Mouse (Mus musculus) limb, embryonic 10.5 days (tissue): Measurements from ENCODE around the gene Arl13b. TPM values are rescaled to one million over a fixed set of nuclear protein-coding genes. Genes with fewer than 3 reads are reported as not detected.

Experiments used
- DNase-seq: peaks from one replicate; pipeline ENCODE4 v3.0.0-alpha.2; 2017; ENCODE audit warnings: low spot score
- H3K27ac ChIP-seq: fragments of 300-500 bp; sonication (generic); 2 replicates; pipeline ENCODE4 v1.5.1; 2016; ENCODE audit warnings: mild to moderate bottlenecking
- H3K27me3 ChIP-seq: fragments of 300-500 bp; sonication (generic); 2 replicates; pipeline ENCODE4 v1.6.1; 2016; ENCODE audit warnings: low read depth, mild to moderate bottlenecking; ENCODE audit not compliant: poor library complexity, severe bottlenecking
- H3K36me3 ChIP-seq: fragments of 300-500 bp; sonication (generic); 2 replicates; pipeline ENCODE4 v1.6.1; 2016; ENCODE audit warnings: mild to moderate bottlenecking, moderate library complexity
- H3K4me1 ChIP-seq: fragments of 300-500 bp; sonication (generic); 2 replicates; pipeline ENCODE4 v1.6.1; 2016
- H3K4me3 ChIP-seq: fragments of 300-500 bp; sonication (generic); 2 replicates; pipeline ENCODE4 v1.5.1; 2016; ENCODE audit warnings: mild to moderate bottlenecking, moderate library complexity
- H3K9me3 ChIP-seq: fragments of 300-500 bp; sonication (generic); replicated peaks from 2 replicates; pipeline ENCODE4 v1.6.1; 2016; ENCODE audit warnings: mild to moderate bottlenecking
- WGBS: fragments of 180-500 bp; shearing (Covaris S2); methylation state at CpG from one replicate; pipeline ENCODE4 v1.1.7; 2016; 5-methylcytosine and 5-hydroxymethylcytosine counted together
- polyA plus RNA-seq: library from polyadenylated mRNA; unstranded; fragments of >200 nt; fragmentation: Nextera tagmentation; extraction: Ambion mirVana; gene quantifications from 2 replicates; pipeline ENCODE4 v1.2.1, GENCODE M21; 2016

The Arl13b gene
- polyA plus RNA-seq, 1 experiment from 2014 or later: 18.1 TPM

DNA sequence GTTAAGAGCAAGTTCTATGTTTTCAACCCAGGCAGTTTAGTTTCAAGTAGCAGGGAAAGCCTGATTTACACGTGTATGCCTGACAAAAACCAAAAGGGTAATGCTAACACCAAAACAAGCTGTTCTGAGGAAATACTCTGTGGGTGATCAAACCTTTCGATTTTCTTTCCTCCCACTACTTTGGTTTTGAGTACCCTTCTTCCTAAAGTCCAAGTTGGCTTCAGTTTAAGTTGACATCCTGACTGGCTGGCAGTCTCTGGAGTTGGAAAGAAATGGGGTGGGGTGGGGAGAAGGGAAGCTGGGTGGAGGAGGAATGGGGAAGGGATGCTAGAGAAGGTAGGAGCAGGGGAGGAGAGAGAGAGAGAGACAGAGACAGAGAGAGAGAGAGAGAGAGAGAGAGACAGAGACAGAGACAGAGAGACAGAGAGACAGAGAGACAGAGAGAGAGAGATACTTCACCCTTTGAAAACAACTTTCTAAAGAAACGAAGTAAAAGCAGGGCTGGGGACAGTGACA is 6.8 kb upstream of the Arl13b start:
- H3K4me1 ChIP-seq: peaks cover 11% of the 10 kb centered on the region
- DNase-seq: no peak
- peak overlapping the region; percentile 66 for H3K4me3 ChIP-seq
- H3K36me3 ChIP-seq: no peaks in the 10 kb centered on the region
- peak overlapping the region; percentile 90 for H3K27ac ChIP-seq
- H3K9me3 ChIP-seq: no peaks in the 10 kb centered on the region
- no peaks in the 10 kb centered on the region for H3K27me3 ChIP-seq
- 18% methylated on average over 3 of the region's 3 CpGs for WGBS

DNA sequence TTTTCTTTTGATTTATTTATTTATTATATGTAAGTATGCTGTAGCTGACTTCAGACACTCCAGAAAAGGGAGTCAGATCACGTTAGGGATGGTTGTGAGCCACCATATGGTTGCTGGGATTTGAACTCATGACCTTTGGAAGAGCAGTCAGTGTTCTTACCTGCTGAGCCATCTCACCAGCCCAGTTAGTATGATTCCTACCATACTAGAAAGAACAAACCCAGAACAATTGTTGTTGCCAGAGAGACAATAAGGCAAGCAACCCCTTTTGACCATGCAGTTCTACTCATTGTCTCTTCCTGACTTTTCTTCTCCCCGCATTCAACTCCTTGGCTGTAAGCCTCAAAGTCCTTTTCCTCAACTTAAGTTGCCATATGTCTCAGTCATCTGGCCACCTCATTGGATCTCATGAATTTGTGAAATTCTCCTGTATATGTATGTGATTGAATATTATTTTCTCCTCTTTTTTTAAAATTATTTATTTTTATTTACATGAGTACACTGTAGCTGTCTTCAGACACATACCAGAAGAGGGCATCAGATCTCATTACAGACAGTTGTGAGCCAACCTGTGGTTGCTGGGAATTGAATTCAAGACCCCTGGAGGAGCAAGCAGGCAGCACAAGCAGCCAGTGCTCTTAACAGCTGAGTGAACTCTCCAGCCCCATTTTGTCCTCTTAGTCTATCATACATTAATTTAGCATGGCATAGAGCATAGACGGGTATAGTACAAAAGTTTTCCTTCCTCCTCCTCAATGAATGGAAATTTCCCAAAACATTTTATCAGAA is 5.8 kb upstream of the Arl13b start:
- no peak overlapping the region for H3K27ac ChIP-seq
- no peak overlapping the region for H3K4me3 ChIP-seq
- peaks cover 11% of the 10 kb centered on the region for H3K4me1 ChIP-seq
- no peaks in the 10 kb centered on the region for H3K9me3 ChIP-seq
- WGBS: 85% methylated on average over 3 of the region's 3 CpGs
- no peaks in the 10 kb centered on the region for H3K36me3 ChIP-seq
- H3K27me3 ChIP-seq: no peaks in the 10 kb centered on the region
- no peak for DNase-seq

DNA sequence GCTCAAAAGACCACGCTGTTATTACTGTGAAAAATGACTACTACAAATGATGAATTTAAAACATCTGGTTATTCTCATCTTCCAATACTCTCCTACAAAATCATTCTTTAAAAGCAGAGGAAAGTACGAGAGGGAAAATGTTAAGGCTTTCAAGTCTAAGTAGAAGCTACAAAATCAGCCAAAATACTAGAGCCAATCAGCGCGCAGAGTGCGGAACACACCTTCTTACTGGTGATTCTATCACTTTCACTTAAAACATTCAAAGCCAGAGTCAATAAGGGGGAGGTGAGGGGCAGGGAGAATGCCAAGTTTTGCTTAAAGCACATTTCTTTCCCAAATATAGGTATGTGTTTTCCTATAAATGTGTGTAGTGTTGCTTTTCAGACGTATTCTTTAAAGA is 1.5 kb downstream of the Arl13b start:
- H3K36me3 ChIP-seq: no peaks in the 10 kb centered on the region
- 89% methylated on average over 6 of the region's 6 CpGs for WGBS
- H3K9me3 ChIP-seq: no peaks in the 10 kb centered on the region
- DNase-seq: no peak
- no peaks in the 10 kb centered on the region for H3K27me3 ChIP-seq
- peaks cover 17% of the 10 kb centered on the region; the same call in 1 of the 2 replicates for H3K4me1 ChIP-seq
- no peak overlapping the region for H3K27ac ChIP-seq
- H3K4me3 ChIP-seq: no peak overlapping the region

DNA sequence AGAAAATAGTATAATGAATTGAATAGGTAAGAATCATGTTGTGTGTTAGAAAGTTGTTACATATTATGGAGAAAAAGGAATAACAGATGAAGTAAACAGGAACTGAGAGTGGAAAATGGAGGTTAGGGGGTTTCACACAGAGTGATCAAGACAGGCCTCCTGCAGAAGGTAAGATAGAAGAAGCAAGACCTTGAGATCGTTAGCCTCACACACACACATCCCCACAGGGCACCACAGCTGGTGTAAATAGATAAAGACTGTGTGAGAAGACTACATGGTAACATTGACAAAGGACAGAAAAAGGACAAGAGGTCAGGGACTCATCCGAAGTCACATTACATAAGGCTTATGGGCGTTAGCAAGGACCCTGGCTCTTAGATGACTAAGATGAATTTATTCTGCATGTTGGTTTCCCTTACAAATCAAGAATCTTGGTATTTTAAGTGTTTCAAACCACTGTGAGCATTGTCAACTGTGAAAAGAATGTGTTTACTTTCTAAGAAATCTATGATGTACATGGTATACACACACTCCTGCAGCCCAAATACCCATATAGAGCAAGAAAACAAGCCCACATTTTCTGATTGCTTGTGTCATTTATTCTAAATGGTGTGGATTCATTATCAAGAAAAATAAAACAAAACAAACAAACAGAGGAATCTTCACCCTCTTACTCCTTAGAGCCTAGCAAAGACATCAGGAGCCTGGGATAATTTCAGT is 12.7 kb downstream of the Arl13b start:
- Histone ChIP-seq H3K36me3 (no peaks in the 10 kb centered on the region), H3K27me3 (no peaks in the 10 kb centered on the region), H3K27ac (no peak overlapping the region), H3K4me1 (peaks cover 3% of the 10 kb centered on the region; the same call in 1 of the 2 replicates), H3K4me3 (no peak overlapping the region), H3K9me3 (no peaks in the 10 kb centered on the region)
- DNase-seq: no peak
- 75% methylated on average over 3 of the region's 3 CpGs for WGBS

DNA sequence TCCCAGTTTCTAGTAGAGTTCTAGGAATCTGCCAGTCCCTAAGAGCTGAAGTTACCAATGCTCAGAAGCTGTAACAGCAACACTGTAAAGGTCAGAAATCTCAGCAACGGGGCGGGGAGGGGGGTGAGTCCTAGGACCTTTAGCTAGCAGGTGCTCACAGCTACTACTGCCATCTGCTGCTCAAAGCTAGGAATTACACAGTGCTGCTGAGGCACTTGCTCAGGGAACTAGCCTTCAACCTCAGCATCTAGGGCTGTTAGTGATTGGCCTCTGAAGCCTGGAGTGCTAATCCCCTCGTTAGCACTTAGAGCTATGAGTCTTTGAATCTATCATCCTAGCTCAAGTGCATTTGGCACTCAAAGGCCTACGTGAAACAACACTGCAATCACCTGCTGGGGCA is 14.4 kb downstream of the Arl13b start:
- no peak overlapping the region for H3K4me3 ChIP-seq
- H3K27me3 ChIP-seq: no peaks in the 10 kb centered on the region
- H3K9me3 ChIP-seq: no peaks in the 10 kb centered on the region
- H3K27ac ChIP-seq: no peak overlapping the region
- peaks cover 3% of the 10 kb centered on the region; the same call in 1 of the 2 replicates for H3K4me1 ChIP-seq
- WGBS: 11% methylated on average over 4 of the region's 4 CpGs
- peak; percentile 61 for DNase-seq
- H3K36me3 ChIP-seq: no peaks in the 10 kb centered on the region

DNA sequence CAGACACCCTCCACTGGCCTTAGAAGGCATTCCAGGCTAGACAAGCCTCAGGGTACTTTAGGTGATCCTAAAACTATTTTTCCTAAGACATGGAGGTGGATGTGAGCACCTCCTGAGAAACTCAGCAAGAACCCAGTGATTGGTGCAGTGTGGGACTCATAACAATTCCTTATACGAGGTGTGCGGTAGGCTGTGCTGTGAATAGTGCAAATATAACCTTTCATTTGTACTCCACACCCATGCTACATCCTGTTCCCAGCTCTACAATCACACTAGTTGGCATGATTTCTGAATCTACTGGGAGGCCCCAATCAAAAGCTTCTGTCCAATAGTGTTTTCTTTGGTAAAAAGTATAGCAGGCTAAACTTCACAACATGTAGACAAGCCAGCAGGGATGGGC is 14.8 kb downstream of the Arl13b start:
- H3K27me3 ChIP-seq: no peaks in the 10 kb centered on the region
- DNase-seq: no peak
- WGBS: 88% methylated on average over 2 of the region's 2 CpGs
- H3K9me3 ChIP-seq: no peaks in the 10 kb centered on the region
- H3K4me1 ChIP-seq: peaks cover 3% of the 10 kb centered on the region; the same call in 1 of the 2 replicates
- H3K36me3 ChIP-seq: no peaks in the 10 kb centered on the region
- no peak overlapping the region for H3K4me3 ChIP-seq
- no peak overlapping the region for H3K27ac ChIP-seq

DNA sequence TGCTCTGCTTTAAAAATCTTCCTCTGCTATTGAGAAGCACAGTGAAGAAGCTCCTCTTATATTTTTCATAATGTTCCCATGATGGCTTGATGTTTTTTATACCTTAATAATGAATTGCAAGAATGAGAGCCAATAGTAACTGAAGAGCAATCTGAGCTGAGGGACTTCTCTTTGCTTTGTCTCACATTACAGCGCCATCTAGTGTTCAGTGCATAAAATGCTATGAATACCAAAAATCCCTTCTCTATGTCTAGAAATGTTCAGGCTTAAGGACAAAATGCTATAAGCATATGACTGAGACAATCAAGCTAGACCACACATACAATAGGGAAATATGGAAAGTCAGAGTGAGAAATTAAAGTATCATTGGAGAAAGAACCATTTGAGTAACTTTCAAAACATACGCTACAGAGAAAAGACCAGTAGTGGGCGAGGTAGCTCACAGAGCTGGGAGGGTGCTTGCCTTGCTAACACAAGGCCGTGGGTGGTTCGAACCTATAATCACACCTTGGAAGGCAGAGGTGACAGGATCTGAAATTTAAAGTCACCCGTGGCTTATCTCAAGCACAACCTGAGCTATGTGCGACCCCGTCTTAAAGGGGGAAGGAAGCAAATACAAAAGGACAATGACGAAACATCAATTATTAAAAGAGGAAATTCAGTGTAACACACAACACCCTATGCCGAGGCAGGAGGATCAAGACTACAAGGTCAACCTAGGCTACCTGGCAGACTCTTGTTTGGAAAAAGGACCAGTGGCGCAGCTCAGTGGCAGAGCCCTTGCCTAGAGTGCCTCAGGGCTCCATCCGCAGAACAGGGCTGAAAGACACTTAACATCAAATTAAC is 20.5 kb downstream of the Arl13b start:
- DNase-seq: no peak
- WGBS: 76% methylated on average over 12 of the region's 12 CpGs
- Histone ChIP-seq H3K27me3 (no peaks in the 10 kb centered on the region), H3K4me1 (no peaks in the 10 kb centered on the region), H3K27ac (no peak overlapping the region), H3K4me3 (no peak overlapping the region), H3K36me3 (0 out of 2 replicates have a peak, but pooled peaks cover 2% of the 10 kb centered on the region), H3K9me3 (no peaks in the 10 kb centered on the region)

DNA sequence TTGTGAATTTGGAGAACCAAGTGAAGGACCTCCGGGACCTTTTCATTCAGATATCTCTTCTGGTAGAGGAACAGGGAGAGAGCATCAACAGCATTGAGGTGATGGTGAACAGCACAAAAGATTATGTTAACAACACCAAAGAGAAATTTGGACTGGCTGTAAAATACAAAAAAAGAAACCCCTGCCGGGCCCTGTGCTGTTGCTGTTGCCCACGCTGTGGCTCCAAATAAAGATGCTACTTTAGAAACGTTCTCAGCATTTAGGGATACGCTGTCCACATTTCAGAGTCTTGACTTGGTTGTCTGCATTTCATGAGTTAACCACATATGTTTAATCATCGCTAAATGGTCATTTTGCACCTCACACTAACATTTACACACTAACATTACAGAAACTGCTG is 24.4 kb downstream of the Arl13b start:
- Histone ChIP-seq H3K4me1 (no peaks in the 10 kb centered on the region), H3K27me3 (no peaks in the 10 kb centered on the region), H3K9me3 (no peaks in the 10 kb centered on the region), H3K27ac (no peak overlapping the region), H3K36me3 (0 out of 2 replicates have a peak, but pooled peaks cover 2% of the 10 kb centered on the region), H3K4me3 (no peak overlapping the region)
- 93% methylated on average over 6 of the region's 6 CpGs for WGBS
- DNase-seq: no peak

DNA sequence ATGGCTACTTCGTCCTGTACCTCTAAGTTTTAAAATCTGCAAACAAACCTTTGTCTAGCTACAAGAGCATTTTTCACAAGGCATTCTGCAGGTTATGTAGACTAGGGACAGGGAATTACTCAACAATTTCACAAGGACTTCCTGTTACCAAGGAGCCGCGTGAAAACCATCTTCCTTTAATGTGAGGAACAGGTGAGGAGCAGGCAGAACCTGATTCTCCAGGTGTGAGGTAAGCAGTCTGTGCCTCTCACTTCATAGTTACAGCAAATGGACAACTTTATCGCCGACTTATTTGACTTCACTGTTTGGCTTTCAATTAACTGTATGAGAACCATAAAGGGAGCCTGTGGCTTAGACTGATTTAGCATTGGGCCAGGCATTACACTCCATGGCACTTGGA is 32.3 kb downstream of the Arl13b start, which contains the start of gene Stx19:
Gene Stx19 (plus strand): TSS at position 186 of the 400 bp plus-strand sequence.
- H3K4me3 ChIP-seq: no peak within 1 kb of the TSS
- no peaks in the 10 kb centered on the region for H3K36me3 ChIP-seq
- no peaks in the 10 kb centered on the region for H3K9me3 ChIP-seq
- no peaks in the 10 kb centered on the region for H3K27me3 ChIP-seq
- no peak within 1 kb of the TSS for H3K27ac ChIP-seq
- no peaks in the 10 kb centered on the region for H3K4me1 ChIP-seq
- WGBS: 86% methylated on average over 5 of the region's 5 CpGs
- DNase-seq: no peak

DNA sequence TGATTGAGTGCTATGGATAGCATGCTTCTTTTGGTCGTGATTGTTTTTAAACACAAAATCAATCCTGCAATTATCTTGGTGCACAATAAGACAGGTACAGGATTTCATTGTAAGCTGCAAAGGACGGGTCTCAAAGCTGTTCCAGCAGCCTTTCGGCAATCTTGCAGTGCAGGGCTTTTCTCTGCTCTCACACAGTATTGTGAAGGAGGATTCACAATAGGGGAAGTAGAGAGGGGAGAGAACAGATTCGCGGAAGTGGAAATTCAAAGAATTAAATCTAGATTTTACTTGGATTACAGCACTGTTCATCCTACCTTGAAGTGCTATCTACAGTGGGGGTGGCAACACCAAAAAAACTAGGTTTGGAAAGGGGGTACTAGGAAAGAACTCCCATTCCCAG is 33.0 kb downstream of the Arl13b start:
- 88% methylated on average over 5 of the region's 5 CpGs for WGBS
- H3K36me3 ChIP-seq: no peaks in the 10 kb centered on the region
- no peaks in the 10 kb centered on the region for H3K4me1 ChIP-seq
- H3K27ac ChIP-seq: no peak overlapping the region
- DNase-seq: no peak
- no peaks in the 10 kb centered on the region for H3K9me3 ChIP-seq
- H3K27me3 ChIP-seq: no peaks in the 10 kb centered on the region
- no peak overlapping the region for H3K4me3 ChIP-seq

DNA sequence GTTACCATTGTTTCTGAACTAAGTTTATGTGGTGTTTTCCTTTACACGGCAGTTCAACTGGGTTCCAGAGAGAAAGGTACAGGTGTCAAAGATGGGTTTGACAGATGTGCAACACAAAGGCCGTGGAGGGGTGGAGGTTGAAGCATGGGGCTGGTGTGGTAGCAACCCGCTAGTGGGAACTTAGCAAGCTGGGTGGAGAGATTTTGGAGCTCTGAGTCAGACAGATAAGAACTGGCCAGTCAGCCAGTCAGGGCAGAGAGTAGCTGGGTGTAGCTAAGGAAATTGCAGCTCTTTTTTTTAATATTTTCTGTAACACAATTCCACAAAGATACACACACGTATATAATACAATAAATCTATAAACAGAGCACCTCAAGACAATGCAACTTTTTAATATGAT is 36.0 kb downstream of the Arl13b start:
- 85% methylated on average over 4 of the region's 4 CpGs for WGBS
- H3K27ac ChIP-seq: no peak overlapping the region
- DNase-seq: no peak

DNA sequence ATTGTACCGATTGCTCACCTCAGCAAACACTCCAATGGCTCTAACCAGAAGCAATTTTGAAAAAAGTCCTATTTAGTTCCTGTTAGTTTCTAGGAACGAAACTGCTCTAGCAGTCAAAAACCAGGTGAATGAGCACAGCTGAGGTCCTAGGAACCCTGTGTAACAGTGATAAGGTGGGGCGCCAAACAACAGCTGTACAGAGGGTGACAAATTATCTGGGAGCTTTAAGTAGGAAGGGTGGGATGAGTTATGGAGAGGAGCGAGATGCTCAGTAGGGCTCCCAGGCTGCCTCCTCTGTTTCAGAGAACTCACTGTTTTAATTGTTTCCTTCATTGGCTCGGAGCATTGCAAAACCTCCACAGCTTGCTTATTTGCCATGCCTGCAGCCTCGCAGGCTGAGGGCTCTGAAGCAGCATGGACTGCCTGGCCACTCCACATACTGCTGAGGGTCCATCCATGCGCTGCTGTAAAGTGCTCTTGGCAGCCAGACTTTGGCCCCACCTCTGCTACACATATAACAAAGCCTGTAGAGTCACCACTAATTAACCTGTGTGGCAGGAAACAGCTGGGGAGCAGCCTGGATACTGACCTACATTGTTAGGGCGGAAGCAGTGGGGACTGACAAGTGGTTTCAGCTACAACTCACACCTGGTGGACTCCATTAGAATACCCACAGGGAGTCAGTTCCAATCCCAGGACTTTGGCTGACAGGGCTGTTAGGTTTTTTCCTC is 39.4 kb downstream of the Arl13b start:
- no peaks in the 10 kb centered on the region for H3K27me3 ChIP-seq
- DNase-seq: peak; percentile 58
- peak overlapping the region; percentile 72 for H3K27ac ChIP-seq
- H3K36me3 ChIP-seq: peaks cover 10% of the 10 kb centered on the region
- peak overlapping the region; percentile 4; the same call in 1 of the 2 replicates for H3K4me3 ChIP-seq
- 53% methylated on average over 8 of the region's 8 CpGs for WGBS
- H3K4me1 ChIP-seq: peaks cover 18% of the 10 kb centered on the region
- H3K9me3 ChIP-seq: no peaks in the 10 kb centered on the region

More for the DNA sequence above, 36.0 kb downstream of the Arl13b start:
- no peaks in the 10 kb centered on the region for H3K9me3 ChIP-seq
- no peak overlapping the region for H3K4me3 ChIP-seq
- H3K27me3 ChIP-seq: no peaks in the 10 kb centered on the region
- H3K4me1 ChIP-seq: peaks cover 18% of the 10 kb centered on the region
- no peaks in the 10 kb centered on the region for H3K36me3 ChIP-seq
